Mouse (Mus musculus): ENCODE measurements at regions not wholly inside any gene's neighbourhood (a gene's known extent, or its start where the extent isn't known, plus 50 kb on each side); places are given as distances from the start of the nearest gene placed in this dataset.

DNA sequence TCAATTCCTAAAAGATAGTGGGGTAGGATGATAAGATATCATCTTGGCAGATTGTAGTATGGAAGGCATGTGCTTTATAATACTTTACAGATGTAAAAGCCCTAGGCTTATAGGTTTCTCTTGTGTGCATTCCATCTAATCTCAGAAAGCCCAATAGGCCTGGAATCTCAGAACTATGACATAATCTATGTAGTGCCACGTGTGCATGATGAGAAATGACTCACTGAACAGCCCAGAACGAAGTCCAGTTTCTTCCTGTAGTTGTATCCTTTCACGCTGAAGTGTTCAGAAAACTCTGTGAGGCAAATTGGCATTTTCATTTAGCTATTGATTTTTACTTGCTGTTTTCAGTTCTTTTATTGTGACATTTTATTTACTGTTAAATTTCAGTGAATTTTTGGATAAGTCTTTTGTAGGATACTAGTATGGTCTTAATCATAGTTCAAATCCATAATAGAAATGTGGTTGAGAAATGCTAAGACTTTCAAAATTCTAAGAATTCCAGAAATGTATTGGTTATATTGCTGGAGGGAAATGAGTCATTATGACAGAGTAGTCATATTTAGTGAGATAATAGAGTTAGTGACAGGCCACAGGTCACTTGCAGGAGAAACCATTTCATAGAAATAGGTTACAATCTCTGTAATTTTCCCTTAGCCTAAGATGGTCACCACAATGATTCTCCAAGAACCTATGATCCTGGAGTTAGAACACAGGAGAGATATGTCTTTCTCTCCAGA is 1229.3 kb upstream of the Slc10a2 start:
- TF ChIP-seq CTCF (IDR thresholded peaks at IDR 0.05; ENCODE audit: low read depth) (no peak), EP300 (optimal IDR thresholded peaks at IDR 0.05) (no peak)
